Mouse (Mus musculus): Measurements from ENCODE around the gene Hfe.

Gene Hfe

GRCm38 (mm10) chr13:23710374-23711089, at the start of gene Hfe:
Gene Hfe (minus strand): TSS chr13:23710854.
- DNase-seq (ENCODE audit: low spot score in 2 of 2) = no peak

- DNase-seq (ENCODE audit: low spot score in 2 of 2) = no peak
These were observed 49.2 kb upstream of the Hfe start for GRCm38 (mm10) chr13:23759916-23760239.

- DNase-seq (ENCODE audit: low spot score in 2 of 2) = no peak
These were observed 48.7 kb upstream of the Hfe start for GRCm38 (mm10) chr13:23759251-23759771.

GRCm38 (mm10) chr13:23757921-23758320, 47.3 kb upstream of the Hfe start:
- no peak for DNase-seq (ENCODE audit: low spot score in 2 of 2)

- DNase-seq (ENCODE audit: low spot score in 2 of 2) = peak in 1 of 2 experiments; percentile 31
These were observed 46.6 kb upstream of the Hfe start for GRCm38 (mm10) chr13:23757211-23757773.

GRCm38 (mm10) chr13:23756790-23757189, 46.1 kb upstream of the Hfe start, which contains the start of gene Hist1h4b:
Gene Hist1h4b (plus strand): TSS chr13:23757013.
- DNase-seq (ENCODE audit: low spot score in 2 of 2) = peak; percentile 91 to 96

GRCm38 (mm10) chr13:23755000-23755399, 44.3 kb upstream of the Hfe start:
- DNase-seq (ENCODE audit: low spot score in 2 of 2) = no peak

GRCm38 (mm10) chr13:23753314-23754078, 42.8 kb upstream of the Hfe start:
- no peak for DNase-seq (ENCODE audit: low spot score in 2 of 2)

GRCm38 (mm10) chr13:23752742-23753172, 42.1 kb upstream of the Hfe start:
- no peak for DNase-seq (ENCODE audit: low spot score in 2 of 2)

- DNase-seq (ENCODE audit: low spot score in 2 of 2) = peak in 1 of 2 experiments; percentile 96
These were observed 41.5 kb upstream of the Hfe start, which contains the start of gene Hist1h3b for GRCm38 (mm10) chr13:23752067-23752741. Gene Hist1h3b (plus strand): TSS chr13:23752267.

GRCm38 (mm10) chr13:23751478-23751956, 40.9 kb upstream of the Hfe start:
- DNase-seq (ENCODE audit: low spot score in 2 of 2) = no peak

- DNase-seq (ENCODE audit: low spot score in 2 of 2) = peak in 1 of 2 experiments; percentile 44
These were observed 40.3 kb upstream of the Hfe start, which contains the start of gene Hist1h2ab for GRCm38 (mm10) chr13:23750839-23751477. Gene Hist1h2ab (plus strand): TSS chr13:23751126.

- no peak for DNase-seq (ENCODE audit: low spot score in 2 of 2)
These were observed 39.0 kb upstream of the Hfe start for GRCm38 (mm10) chr13:23749563-23750121.

- DNase-seq (ENCODE audit: low spot score in 2 of 2) = no peak
These were observed 37.2 kb upstream of the Hfe start for GRCm38 (mm10) chr13:23747892-23748288.

GRCm38 (mm10) chr13:23747081-23747891, 36.6 kb upstream of the Hfe start:
- no peak for DNase-seq (ENCODE audit: low spot score in 2 of 2)

- DNase-seq (ENCODE audit: low spot score in 2 of 2) = peak; percentile 82 to 95
These were observed 35.8 kb upstream of the Hfe start, which contains the start of gene Hist1h2bb for GRCm38 (mm10) chr13:23746201-23747080. Gene Hist1h2bb (plus strand): TSS chr13:23746734.

GRCm38 (mm10) chr13:23745381-23746161, 34.9 kb upstream of the Hfe start, which contains the start of gene Hist1h3c:
Gene Hist1h3c (minus strand): TSS chr13:23745602.
- peak in 1 of 2 experiments; percentile 90 for DNase-seq (ENCODE audit: low spot score in 2 of 2)

Data from left cerebral cortex, adult 9 months (tissue).